Mouse (Mus musculus): ENCODE measurements around the gene Slc39a11.

GRCm38 (mm10) chr11:113265567-113265966, 384.3 kb downstream of the Slc39a11 start:
- TF ChIP-seq CTCF (IDR thresholded peaks at IDR 0.05): no peak
- no peak for TF ChIP-seq EP300 (IDR thresholded peaks at IDR 0.05)

Measured in lung, postnatal 0 days (tissue).